Mouse (Mus musculus) liver, adult 2 months (tissue): ENCODE measurements around the gene Shank2.

Source experiments
- CTCF ChIP-seq: fragments of 200-500 bp; IDR thresholded peaks from 2 replicates; pipeline ENCODE4 v1.5.1; 2011; ENCODE audit warnings: low read depth, low read length, control low read depth
- POLR2A ChIP-seq: fragments of 200-500 bp; IDR thresholded peaks from 2 replicates; pipeline ENCODE4 v1.6.1; 2011; ENCODE audit warnings: low read length, control low read depth; ENCODE audit not compliant: insufficient read depth; ENCODE audit errors: extremely low read depth

DNA sequence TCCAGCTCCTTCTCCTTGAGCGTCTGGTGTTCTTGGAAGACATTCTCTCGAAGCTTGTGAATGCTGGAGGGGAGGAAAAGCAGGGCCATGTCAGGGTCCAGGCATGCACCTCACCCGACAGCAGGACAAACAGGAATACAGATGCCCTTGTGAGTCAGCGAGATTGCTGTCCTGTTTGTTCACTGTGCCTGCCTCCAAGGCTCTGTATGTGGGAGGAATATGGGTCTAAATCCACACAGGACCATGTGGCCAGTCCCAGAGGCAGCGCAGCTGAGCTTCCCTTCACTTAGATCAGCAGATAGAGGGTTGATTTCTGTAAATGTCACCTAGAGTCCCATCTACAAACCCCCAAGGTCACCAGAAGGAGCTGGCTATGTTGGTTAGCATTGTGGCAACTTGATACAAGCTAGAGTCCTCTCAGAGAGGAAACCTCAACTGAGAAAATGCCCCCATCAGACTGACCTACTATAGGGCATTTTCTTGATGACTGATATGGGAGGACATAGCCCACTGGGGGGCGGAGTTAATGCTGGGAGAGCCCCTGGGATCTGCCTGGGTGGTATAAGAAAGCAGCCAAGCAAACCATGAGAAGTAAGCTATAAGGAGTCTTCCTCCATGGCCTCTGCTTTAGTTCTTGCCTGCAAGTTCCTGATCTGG is 459.6 kb downstream of the Shank2 start:
- TF ChIP-seq POLR2A, result no peak
- TF ChIP-seq CTCF, result no peak
